Mouse (Mus musculus): ENCODE data around the gene Ube2r2. TPM values are rescaled to one million over a fixed set of nuclear protein-coding genes. Genes with fewer than 3 reads are reported as not detected.

Ube2r2 gene
- polyA plus RNA-seq, 1 experiment from 2014 or later: 51.1 TPM

GRCm38 (mm10) chr4:41192544-41193512 is 57.3 kb downstream of the Ube2r2 start:
- Histone ChIP-seq H3K9me3 (replicated peaks; ENCODE audit: control insufficient read depth, low read length, poor library complexity, severe bottlenecking) (no peaks in the 10 kb centered on the region), H3K4me3 (ENCODE audit: low read depth, low read length) (no peak overlapping the region), H3K27ac (ENCODE audit: low read length) (no peak overlapping the region), H3K36me3 (ENCODE audit: control insufficient read depth, insufficient read depth, low read length) (peaks cover 22% of the 10 kb centered on the region), H3K4me1 (ENCODE audit: control insufficient read depth, insufficient read depth, low read length) (no peaks in the 10 kb centered on the region), H3K27me3 (ENCODE audit: control insufficient read depth, insufficient read depth, low read depth, low read length) (no peaks in the 10 kb centered on the region), H3K9ac (ENCODE audit: low read depth, low read length) (no peak overlapping the region), H3K4me2 (ENCODE audit: low read length) (no peak overlapping the region)
- WGBS: 74% methylated on average over 14 of the region's 14 CpGs
- ATAC-seq: no peak

GRCm38 (mm10) chr4:41195328-41195727 is 59.8 kb downstream of the Ube2r2 start:
- Histone ChIP-seq H3K9ac (ENCODE audit: low read depth, low read length) (no peak overlapping the region), H3K36me3 (ENCODE audit: control insufficient read depth, insufficient read depth, low read length) (peaks cover 31% of the 10 kb centered on the region), H3K4me3 (ENCODE audit: low read depth, low read length) (no peak overlapping the region), H3K4me1 (ENCODE audit: control insufficient read depth, insufficient read depth, low read length) (no peaks in the 10 kb centered on the region), H3K4me2 (ENCODE audit: low read length) (no peak overlapping the region), H3K9me3 (replicated peaks; ENCODE audit: control insufficient read depth, low read length, poor library complexity, severe bottlenecking) (no peaks in the 10 kb centered on the region), H3K27ac (ENCODE audit: low read length) (no peak overlapping the region), H3K27me3 (ENCODE audit: control insufficient read depth, insufficient read depth, low read depth, low read length) (no peaks in the 10 kb centered on the region)
- WGBS: 93% methylated on average over 15 of the region's 15 CpGs
- ATAC-seq: 0 out of 2 replicates have a peak, but pooled peaks have one; percentile 27

- Histone ChIP-seq H3K4me3 (ENCODE audit: low read depth, low read length) (no peak overlapping the region), H3K27me3 (ENCODE audit: control insufficient read depth, insufficient read depth, low read depth, low read length) (no peaks in the 10 kb centered on the region), H3K9me3 (replicated peaks; ENCODE audit: control insufficient read depth, low read length, poor library complexity, severe bottlenecking) (no peaks in the 10 kb centered on the region), H3K27ac (ENCODE audit: low read length) (no peak overlapping the region), H3K36me3 (ENCODE audit: control insufficient read depth, insufficient read depth, low read length) (peaks cover 39% of the 10 kb centered on the region), H3K9ac (ENCODE audit: low read depth, low read length) (no peak overlapping the region), H3K4me2 (ENCODE audit: low read length) (no peak overlapping the region), H3K4me1 (ENCODE audit: control insufficient read depth, insufficient read depth, low read length) (no peaks in the 10 kb centered on the region)
- ATAC-seq: no peak
- 82% methylated on average over 3 of the region's 3 CpGs for WGBS
Observed at GRCm38 (mm10) chr4:41196861-41197610, 61.5 kb downstream of the Ube2r2 start.

- Histone ChIP-seq H3K4me3 (ENCODE audit: low read depth, low read length) (no peak overlapping the region), H3K27me3 (ENCODE audit: control insufficient read depth, insufficient read depth, low read depth, low read length) (no peaks in the 10 kb centered on the region), H3K9ac (ENCODE audit: low read depth, low read length) (no peak overlapping the region), H3K36me3 (ENCODE audit: control insufficient read depth, insufficient read depth, low read length) (peaks cover 57% of the 10 kb centered on the region), H3K4me1 (ENCODE audit: control insufficient read depth, insufficient read depth, low read length) (no peaks in the 10 kb centered on the region), H3K27ac (ENCODE audit: low read length) (no peak overlapping the region), H3K4me2 (ENCODE audit: low read length) (no peak overlapping the region), H3K9me3 (replicated peaks; ENCODE audit: control insufficient read depth, low read length, poor library complexity, severe bottlenecking) (no peaks in the 10 kb centered on the region)
- WGBS: 94% methylated on average over 8 of the region's 8 CpGs
- ATAC-seq: no peak
Observed at GRCm38 (mm10) chr4:41202135-41202534, 66.6 kb downstream of the Ube2r2 start.

- Histone ChIP-seq H3K4me3 (ENCODE audit: low read depth, low read length) (no peak overlapping the region), H3K4me2 (ENCODE audit: low read length) (no peak overlapping the region), H3K27me3 (ENCODE audit: control insufficient read depth, insufficient read depth, low read depth, low read length) (no peaks in the 10 kb centered on the region), H3K9ac (ENCODE audit: low read depth, low read length) (no peak overlapping the region), H3K36me3 (ENCODE audit: control insufficient read depth, insufficient read depth, low read length) (peaks cover 47% of the 10 kb centered on the region), H3K4me1 (ENCODE audit: control insufficient read depth, insufficient read depth, low read length) (no peaks in the 10 kb centered on the region), H3K27ac (ENCODE audit: low read length) (no peak overlapping the region), H3K9me3 (replicated peaks; ENCODE audit: control insufficient read depth, low read length, poor library complexity, severe bottlenecking) (no peaks in the 10 kb centered on the region)
- no peak for ATAC-seq
- 97% methylated on average over 8 of the region's 8 CpGs for WGBS
Observed at GRCm38 (mm10) chr4:41205751-41206150, 70.2 kb downstream of the Ube2r2 start.

- Histone ChIP-seq H3K4me1 (ENCODE audit: control insufficient read depth, insufficient read depth, low read length) (no peaks in the 10 kb centered on the region), H3K9me3 (replicated peaks; ENCODE audit: control insufficient read depth, low read length, poor library complexity, severe bottlenecking) (no peaks in the 10 kb centered on the region), H3K4me3 (ENCODE audit: low read depth, low read length) (no peak overlapping the region), H3K27me3 (ENCODE audit: control insufficient read depth, insufficient read depth, low read depth, low read length) (no peaks in the 10 kb centered on the region), H3K4me2 (ENCODE audit: low read length) (no peak overlapping the region), H3K9ac (ENCODE audit: low read depth, low read length) (no peak overlapping the region), H3K36me3 (ENCODE audit: control insufficient read depth, insufficient read depth, low read length) (peaks cover 40% of the 10 kb centered on the region), H3K27ac (ENCODE audit: low read length) (no peak overlapping the region)
- ATAC-seq: no peak
- WGBS: 97% methylated on average over 4 of the region's 4 CpGs
Observed at GRCm38 (mm10) chr4:41208050-41208449, 72.5 kb downstream of the Ube2r2 start.

- no peak overlapping the region for H3K27ac ChIP-seq (ENCODE audit: low read length)
- H3K4me3 ChIP-seq (ENCODE audit: low read depth, low read length): no peak overlapping the region
- H3K9ac ChIP-seq (ENCODE audit: low read depth, low read length): no peak overlapping the region
- no peaks in the 10 kb centered on the region for H3K9me3 ChIP-seq (replicated peaks; ENCODE audit: control insufficient read depth, low read length, poor library complexity, severe bottlenecking)
- H3K4me1 ChIP-seq (ENCODE audit: control insufficient read depth, insufficient read depth, low read length): no peaks in the 10 kb centered on the region
- H3K36me3 ChIP-seq (ENCODE audit: control insufficient read depth, insufficient read depth, low read length): peaks cover 28% of the 10 kb centered on the region
- H3K4me2 ChIP-seq (ENCODE audit: low read length): no peak overlapping the region
- no peaks in the 10 kb centered on the region for H3K27me3 ChIP-seq (ENCODE audit: control insufficient read depth, insufficient read depth, low read depth, low read length)
- WGBS: 67% methylated on average over 1 of the region's 1 CpGs
- no peak for ATAC-seq
Observed at GRCm38 (mm10) chr4:41225412-41225811, 89.9 kb downstream of the Ube2r2 start.

GRCm38 (mm10) chr4:41226351-41226750 is 90.8 kb downstream of the Ube2r2 start:
- no peak overlapping the region for H3K9ac ChIP-seq (ENCODE audit: low read depth, low read length)
- 78% methylated on average over 3 of the region's 3 CpGs for WGBS
- peaks cover 26% of the 10 kb centered on the region for H3K36me3 ChIP-seq (ENCODE audit: control insufficient read depth, insufficient read depth, low read length)
- H3K27me3 ChIP-seq (ENCODE audit: control insufficient read depth, insufficient read depth, low read depth, low read length): no peaks in the 10 kb centered on the region
- ATAC-seq: no peak
- H3K4me3 ChIP-seq (ENCODE audit: low read depth, low read length): no peak overlapping the region
- no peak overlapping the region for H3K4me2 ChIP-seq (ENCODE audit: low read length)
- no peaks in the 10 kb centered on the region for H3K9me3 ChIP-seq (replicated peaks; ENCODE audit: control insufficient read depth, low read length, poor library complexity, severe bottlenecking)
- no peak overlapping the region for H3K27ac ChIP-seq (ENCODE audit: low read length)
- no peaks in the 10 kb centered on the region for H3K4me1 ChIP-seq (ENCODE audit: control insufficient read depth, insufficient read depth, low read length)

GRCm38 (mm10) chr4:41235621-41236020 is 100.1 kb downstream of the Ube2r2 start:
- H3K27ac ChIP-seq (ENCODE audit: low read length): no peak overlapping the region
- ATAC-seq: no peak
- H3K4me3 ChIP-seq (ENCODE audit: low read depth, low read length): no peak overlapping the region
- peaks cover 15% of the 10 kb centered on the region for H3K36me3 ChIP-seq (ENCODE audit: control insufficient read depth, insufficient read depth, low read length)
- no peak overlapping the region for H3K4me2 ChIP-seq (ENCODE audit: low read length)
- H3K27me3 ChIP-seq (ENCODE audit: control insufficient read depth, insufficient read depth, low read depth, low read length): no peaks in the 10 kb centered on the region
- H3K4me1 ChIP-seq (ENCODE audit: control insufficient read depth, insufficient read depth, low read length): no peaks in the 10 kb centered on the region
- H3K9me3 ChIP-seq (replicated peaks; ENCODE audit: control insufficient read depth, low read length, poor library complexity, severe bottlenecking): no peaks in the 10 kb centered on the region
- 83% methylated on average over 5 of the region's 5 CpGs for WGBS
- no peak overlapping the region for H3K9ac ChIP-seq (ENCODE audit: low read depth, low read length)

All from midbrain, embryonic 16.5 days (tissue).